In genomic region chr11:65495034-65495433, GRCm38 (mm10) we compare ENCODE assay signal across 8 mouse cellular contexts.
A peak's percentile ranks its signal among the peaks of the same experiment; 100 is the strongest.
DNase-seq lines count a peak whose midpoint lies in the region; ATAC-seq lines count a peak whose summit lies in the region.
"Had no signal": no experiment of that assay in that cellular context is flagged by ENCODE, and none has a peak within 500 bp of the region (broad histone marks: within the 10 kb centered on the region; RNA-seq: fewer than 3 reads in every experiment).

No protein-coding gene starts in this region.

- H3K4me3 ChIP-seq in hindbrain, embryonic 13.5 days = no peak overlapping the region
- 0 out of 2 replicates have a peak overlapping the region, but pooled peaks have one; percentile 13 for H3K4me3 ChIP-seq in limb, embryonic 10.5 days
- H3K4me3 ChIP-seq: erythroblast, embryonic 14.5 days had no signal

- no peaks in the 10 kb centered on the region for H3K36me3 ChIP-seq in hindbrain, embryonic 13.5 days
- H3K36me3 ChIP-seq in limb, embryonic 10.5 days = no peaks in the 10 kb centered on the region

- 13% methylated on average over 11 of the region's 11 CpGs for WGBS in hindbrain, embryonic 13.5 days
- WGBS in limb, embryonic 10.5 days = 10% methylated on average over 11 of the region's 11 CpGs

- peaks cover 6% of the 10 kb centered on the region; the same call in 1 of the 2 replicates for H3K4me1 ChIP-seq in hindbrain, embryonic 13.5 days (replicated peaks)
- H3K4me1 ChIP-seq in limb, embryonic 10.5 days = peaks cover 13% of the 10 kb centered on the region

- peak overlapping the region; percentile 29 for H3K4me2 ChIP-seq in hindbrain, embryonic 13.5 days

- H3K9me3 ChIP-seq in hindbrain, embryonic 13.5 days = no peaks in the 10 kb centered on the region
- no peaks in the 10 kb centered on the region for H3K9me3 ChIP-seq in limb, embryonic 10.5 days (replicated peaks)

- no peak overlapping the region for H3K9ac ChIP-seq in hindbrain, embryonic 13.5 days

- no peak overlapping the region for H3K27ac ChIP-seq in hindbrain, embryonic 13.5 days
- no peak overlapping the region for H3K27ac ChIP-seq in limb, embryonic 10.5 days

- H3K27me3 ChIP-seq in hindbrain, embryonic 13.5 days = no peaks in the 10 kb centered on the region
- H3K27me3 ChIP-seq in limb, embryonic 10.5 days (ENCODE audit: low read depth, poor library complexity, severe bottlenecking) = no peaks in the 10 kb centered on the region

- DNase-seq in NIH3T3 (ENCODE audit: low read depth) = peak; percentile 49
- peak; percentile 23 to 26 for DNase-seq in adrenal gland, adult 18-20 months (ENCODE audit: low spot score in 2 of 2)
- peak; percentile 32 for DNase-seq in limb, embryonic 10.5 days (ENCODE audit: low spot score)
- DNase-seq in spleen, postnatal 4 days (ENCODE audit: low spot score in 2 of 2) = no peak
- DNase-seq in thymus, postnatal 36 days = no peak
- DNase-seq in thymus, postnatal 14 days = no peak

- no peak for ATAC-seq in hindbrain, embryonic 13.5 days (ENCODE audit: low FRiP score)

Comparison
In these comparisons a context has a peak if more than half of its experiments do, and no peak if none do; other contexts are left out.
1. DNase-seq: peak in NIH3T3 (single experiment), adrenal gland, adult 18-20 months (2 of 2) and limb, embryonic 10.5 days (single experiment); none in spleen, postnatal 4 days (0 of 2), thymus, postnatal 36 days (0 of 2) and thymus, postnatal 14 days (single experiment).